Mouse (Mus musculus) adrenal gland, postnatal 36 days (tissue): ENCODE data around the gene Rbfox1. TPM values are rescaled to one million over a fixed set of nuclear protein-coding genes. Genes with fewer than 3 reads are reported as not detected.
A peak's percentile ranks its signal among the peaks of the same experiment; 100 is the strongest.

Experiments used
- DNase-seq, 2 experiments: peaks; one replicate each; pipeline ENCODE4 v3.0.0; 2021; ENCODE audit warnings: mixed read lengths in 1 of 2
- total RNA-seq, 2 experiments: library from RNA; stranded (reverse); gene quantifications; 2 replicates each; pipeline ENCODE4 v1.2.3; 2021

The Rbfox1 gene
- total RNA-seq, 2 experiments from 2014 or later = 1.0 to 1.1 TPM

- no peak for DNase-seq
Observed at GRCm38 (mm10) chr16:6930795-6931194, 1045.6 kb downstream of the Rbfox1 start.

DNA sequence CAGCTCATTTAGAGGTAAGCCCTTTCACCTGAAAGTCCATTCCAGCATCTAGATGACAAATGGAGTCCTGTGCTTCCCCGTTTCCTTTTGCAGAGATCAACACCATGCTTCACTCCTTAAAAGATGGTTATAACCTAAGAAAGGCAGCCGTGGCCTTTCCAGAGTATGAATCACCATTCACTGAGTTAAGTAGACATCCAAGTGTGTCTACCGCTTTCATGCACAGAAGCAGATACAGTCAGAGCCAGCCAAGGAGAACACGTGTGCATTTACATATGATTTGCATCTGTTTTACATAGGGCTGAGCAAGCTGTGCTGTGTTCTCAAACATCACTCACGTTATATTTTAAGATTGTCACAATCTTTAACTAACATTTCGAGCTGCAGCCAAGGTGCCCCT, 1061.0 kb downstream of the Rbfox1 start:
- no peak for DNase-seq

GRCm38 (mm10) chr16:6949666-6950065, 1064.5 kb downstream of the Rbfox1 start:
- DNase-seq = no peak

DNA sequence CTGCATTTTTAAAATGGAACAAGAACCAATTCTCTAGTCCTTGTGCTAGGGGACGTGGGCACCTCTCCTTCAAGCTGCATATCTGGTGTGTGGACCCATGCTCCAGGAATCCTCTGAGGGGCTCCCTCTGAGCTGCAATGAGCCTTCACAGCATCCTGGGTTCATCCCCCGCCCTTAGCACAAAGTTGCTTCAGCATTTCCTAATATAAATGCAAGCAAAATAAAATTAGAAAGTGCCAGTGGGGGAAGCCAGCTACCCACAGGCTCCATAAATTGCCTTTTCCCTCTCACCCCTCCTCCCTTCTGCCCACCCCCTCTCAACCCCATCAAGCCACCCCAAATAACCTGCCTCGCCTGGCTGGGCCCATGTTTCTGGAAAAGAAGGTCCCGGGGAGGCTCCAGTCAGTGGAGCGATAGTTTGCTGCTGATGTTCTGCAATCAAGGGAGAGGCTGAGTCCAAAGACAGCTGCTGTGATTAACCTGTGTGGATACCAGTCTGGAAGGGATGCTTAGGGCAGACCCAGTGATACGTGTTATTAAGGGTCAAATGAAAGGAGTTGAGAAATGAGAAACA, 1070.0 kb downstream of the Rbfox1 start:
- no peak for DNase-seq

GRCm38 (mm10) chr16:6961931-6962379, 1076.8 kb downstream of the Rbfox1 start:
- DNase-seq = no peak

DNA sequence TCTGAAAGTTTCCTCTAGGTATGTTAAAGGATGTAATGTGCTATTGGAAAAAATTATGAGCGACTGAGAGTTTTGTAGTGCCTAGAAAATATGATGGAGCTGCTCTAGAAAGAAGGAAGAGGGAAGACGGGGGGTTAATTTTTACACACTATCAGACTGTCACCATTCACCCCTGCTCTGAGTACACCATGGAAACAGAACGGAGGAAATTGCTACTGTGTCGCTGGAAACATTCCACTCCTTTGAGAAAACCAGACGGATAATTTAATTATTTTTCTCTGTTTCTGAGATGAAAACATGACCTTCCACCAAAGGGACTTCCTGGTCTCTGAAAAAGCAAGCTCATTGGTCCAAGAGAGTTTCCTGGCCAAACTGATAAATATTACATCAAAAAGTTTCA, 1077.4 kb downstream of the Rbfox1 start:
- DNase-seq = no peak

DNA sequence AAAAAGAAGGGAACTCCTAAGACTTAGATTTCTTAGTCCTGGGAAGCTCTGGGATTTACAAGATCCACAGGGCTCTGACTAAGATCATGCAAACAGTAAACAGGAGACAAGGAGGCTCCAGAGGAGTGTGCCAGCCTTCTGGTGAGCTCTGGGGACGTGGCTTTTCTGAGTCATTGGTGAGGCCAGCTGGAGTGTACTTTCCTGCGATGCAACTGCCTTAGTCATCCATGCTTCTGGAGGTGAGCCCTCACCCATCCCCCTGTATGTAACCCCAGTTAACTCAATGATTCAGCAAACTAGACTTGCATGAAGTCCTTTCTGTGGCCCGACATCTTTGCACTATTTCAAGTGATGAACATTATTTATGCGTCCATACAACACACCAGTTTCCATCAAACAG, 1078.4 kb downstream of the Rbfox1 start:
- peak; percentile 42 to 61 for DNase-seq

DNA sequence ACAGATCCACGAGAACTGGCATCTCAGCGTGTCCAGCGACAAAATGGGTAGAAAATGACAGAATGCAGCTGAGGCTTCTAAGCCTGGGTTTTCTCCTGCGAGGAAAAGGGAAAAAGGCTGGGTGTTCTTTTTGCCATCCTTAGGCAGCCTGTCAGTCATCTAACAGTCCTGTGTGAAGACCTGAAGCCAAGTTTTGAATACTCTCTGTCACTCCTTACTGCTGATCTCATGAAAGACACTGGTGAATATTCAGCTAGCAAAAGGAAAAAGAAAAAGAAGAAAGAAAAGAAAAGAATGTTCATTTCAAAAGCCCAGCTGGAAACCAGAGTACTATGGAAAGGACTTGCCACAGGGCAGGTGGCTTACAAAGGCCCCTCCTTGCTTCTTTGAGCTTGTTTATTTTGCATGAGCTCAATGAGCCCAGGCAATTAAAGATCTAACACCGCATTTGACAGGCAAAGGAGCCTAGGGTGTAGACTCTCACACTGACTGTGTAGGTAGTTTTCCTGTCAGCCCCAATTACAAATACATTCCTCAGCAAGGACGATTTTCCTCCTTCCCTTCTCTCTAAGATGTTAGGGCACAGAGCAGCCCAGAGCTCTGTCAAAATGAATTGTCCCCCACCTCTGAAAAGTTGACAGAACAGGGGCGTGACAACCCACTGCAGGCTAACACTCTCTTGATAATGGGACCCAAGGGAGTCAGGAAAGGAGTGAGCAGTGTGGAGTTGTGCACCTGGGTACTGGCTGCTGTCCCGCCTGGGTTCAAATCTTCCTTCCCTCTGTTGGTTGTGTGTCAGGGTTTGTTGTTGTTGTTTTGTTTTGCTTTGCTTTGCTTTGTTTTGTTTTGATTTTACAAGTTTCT, 1079.8 kb downstream of the Rbfox1 start:
- no peak for DNase-seq

- DNase-seq = no peak
Observed at GRCm38 (mm10) chr16:6969986-6970385, 1084.8 kb downstream of the Rbfox1 start.

DNA sequence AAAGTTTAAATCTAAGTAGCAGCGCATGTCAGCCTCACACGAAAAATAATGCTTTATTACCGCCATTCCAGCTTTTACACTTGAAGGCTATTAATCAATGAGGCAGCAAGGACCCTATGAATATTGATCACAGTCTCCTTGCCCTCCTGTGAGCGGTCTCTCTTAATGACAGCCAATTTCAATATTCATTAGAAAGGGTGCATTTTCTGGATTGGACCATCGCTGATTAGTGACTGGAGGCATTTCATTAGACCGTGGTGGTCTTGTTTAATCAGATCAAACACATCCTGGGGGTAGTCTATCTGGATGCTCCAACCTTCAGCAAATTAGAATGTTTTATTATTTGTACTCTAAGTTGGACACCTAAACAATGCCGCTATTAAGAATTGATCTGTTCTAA, 1091.2 kb downstream of the Rbfox1 start:
- no peak for DNase-seq

- DNase-seq = no peak
Observed at GRCm38 (mm10) chr16:6983947-6984346, 1098.8 kb downstream of the Rbfox1 start.

GRCm38 (mm10) chr16:6986031-6986430, 1100.9 kb downstream of the Rbfox1 start:
- no peak for DNase-seq

DNA sequence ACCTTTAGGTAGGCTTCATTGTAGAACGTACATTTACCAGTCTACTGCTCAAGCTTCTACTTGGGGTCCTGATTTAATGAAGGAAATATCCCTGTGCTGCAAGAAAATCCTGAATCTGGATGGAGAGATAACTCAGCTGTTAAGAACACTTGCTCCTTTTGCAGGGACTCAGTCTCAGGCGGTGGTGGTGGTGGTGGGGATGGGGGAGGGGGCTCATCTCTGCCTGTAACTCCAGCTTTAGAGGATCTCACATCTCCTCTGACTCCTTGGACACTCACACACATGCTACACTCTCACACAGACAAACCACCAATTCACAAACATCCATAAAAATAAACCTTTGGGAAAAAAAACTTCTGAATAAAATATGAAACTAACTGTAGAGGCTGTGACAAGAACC, 1101.3 kb downstream of the Rbfox1 start:
- no peak for DNase-seq

- DNase-seq = no peak
Observed at GRCm38 (mm10) chr16:6992251-6992650, 1107.1 kb downstream of the Rbfox1 start.

GRCm38 (mm10) chr16:6993180-6993579, 1108.0 kb downstream of the Rbfox1 start:
- no peak for DNase-seq

DNA sequence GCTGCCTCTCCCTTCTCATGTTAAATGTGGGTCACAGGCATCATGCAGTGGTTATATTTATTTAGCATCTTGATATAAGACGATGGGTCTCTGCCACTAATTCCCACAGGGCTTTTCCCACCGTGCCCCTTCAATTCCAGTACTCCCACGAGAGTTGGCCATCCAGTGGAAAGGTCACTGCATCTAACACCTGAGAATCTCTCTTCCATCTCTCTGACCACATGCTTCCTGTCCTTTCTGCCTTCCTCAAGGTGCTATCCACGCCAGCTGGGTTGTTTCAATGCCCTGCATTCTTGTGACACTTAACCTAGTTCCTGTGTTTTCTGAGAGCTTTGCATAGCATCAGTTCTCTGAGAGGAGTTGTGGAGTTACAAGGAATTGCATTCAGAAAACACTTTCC, 1112.0 kb downstream of the Rbfox1 start:
- DNase-seq = no peak

DNA sequence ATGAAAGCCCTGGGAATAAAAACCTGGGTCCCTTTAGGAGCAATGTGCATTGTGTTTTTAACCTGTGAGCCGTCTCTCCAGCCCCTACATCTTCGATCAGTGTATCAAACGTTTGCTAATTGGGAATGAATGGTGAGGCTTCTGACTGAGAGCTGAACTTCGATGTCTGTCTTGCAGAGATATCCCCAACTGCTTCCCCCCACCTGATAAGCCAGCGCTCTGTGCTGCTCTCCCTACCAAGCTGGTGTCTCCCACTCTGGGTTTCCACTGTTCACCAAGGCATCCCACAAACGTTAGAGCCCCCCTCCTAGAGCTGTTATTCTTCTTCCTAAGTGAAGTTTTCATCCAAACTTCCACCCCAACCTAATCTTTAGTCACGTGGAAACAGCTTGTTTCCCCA, 1112.7 kb downstream of the Rbfox1 start:
- no peak for DNase-seq

- DNase-seq = no peak
Observed at GRCm38 (mm10) chr16:7004565-7004964, 1119.4 kb downstream of the Rbfox1 start.

GRCm38 (mm10) chr16:7005478-7005877, 1120.3 kb downstream of the Rbfox1 start:
- DNase-seq = peak; percentile 7 to 12

DNA sequence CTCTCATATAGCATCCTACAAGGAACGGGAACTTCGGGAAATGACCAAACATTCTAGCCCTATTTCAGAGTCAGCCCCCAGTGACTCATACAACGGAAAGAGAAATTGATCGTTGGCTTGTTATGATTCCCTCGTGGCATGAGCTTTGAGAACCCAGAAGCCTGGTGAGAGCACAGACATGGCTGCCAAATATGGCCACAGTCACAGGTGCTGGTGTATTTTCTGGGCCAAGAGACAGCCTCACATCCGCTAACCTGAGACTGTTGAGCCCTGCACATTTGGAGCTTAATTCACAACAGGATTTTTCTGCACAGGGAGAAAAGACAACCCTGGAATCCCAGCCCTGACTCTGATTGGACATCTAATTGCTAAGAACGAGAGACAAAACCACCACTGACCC, 1132.2 kb downstream of the Rbfox1 start:
- no peak for DNase-seq

- no peak for DNase-seq
Observed at GRCm38 (mm10) chr16:7034231-7034630, 1149.1 kb downstream of the Rbfox1 start.

DNA sequence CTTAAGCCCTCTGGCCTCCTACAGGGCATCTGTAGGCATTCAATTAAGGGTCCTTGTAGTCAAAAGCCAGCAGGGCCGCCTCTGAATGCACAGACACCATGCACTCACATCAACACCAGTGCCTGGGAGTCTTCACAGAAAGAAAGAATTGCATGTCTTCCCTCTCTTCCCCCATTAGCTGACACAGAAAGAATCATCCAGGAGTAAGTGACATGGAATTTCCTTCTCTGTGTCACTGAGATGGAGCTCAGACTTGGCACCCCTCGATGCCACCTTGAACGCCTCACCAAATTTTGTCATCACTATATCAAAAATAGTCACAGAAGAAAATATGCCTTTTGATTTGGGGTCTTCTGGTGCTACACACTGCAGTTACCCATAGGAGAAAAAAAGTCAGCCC, 1151.4 kb downstream of the Rbfox1 start:
- no peak for DNase-seq

- no peak for DNase-seq
Observed at GRCm38 (mm10) chr16:7036988-7037387, 1151.8 kb downstream of the Rbfox1 start.
